Mouse (Mus musculus): ENCODE results near the gene Cdhr5.

GRCm38 (mm10) chr7:141324686-141325085 is 48.1 kb upstream of the Cdhr5 start:
- TF ChIP-seq POLR2A (IDR thresholded peaks at IDR 0.05; ENCODE audit: insufficient read depth, low read depth, low read length), result no peak
- TF ChIP-seq CTCF (IDR thresholded peaks at IDR 0.05; ENCODE audit: insufficient read depth, low read depth, low read length), result no peak

Measured in olfactory bulb, adult 2 months (tissue).